Mouse (Mus musculus) bone marrow, adult 2 months (tissue): Measurements from ENCODE around the gene Prss35.

Experiments used
- CTCF ChIP-seq: fragments of 200-500 bp; IDR thresholded peaks from 2 replicates; pipeline ENCODE4 v1.5.1; 2011; ENCODE audit warnings: low read length, control low read depth; ENCODE audit not compliant: control insufficient read depth, insufficient read depth
- POLR2A ChIP-seq: fragments of 200-500 bp; IDR thresholded peaks from 2 replicates; pipeline ENCODE4 v1.6.1; 2011; ENCODE audit warnings: low read depth, mild to moderate bottlenecking, control low read depth, low read length, borderline replicate concordance; ENCODE audit not compliant: control insufficient read depth

GRCm38 (mm10) chr9:86736991-86737390, 6.5 kb upstream of the Prss35 start:
- TF ChIP-seq POLR2A (no peak), CTCF (no peak)
